Mouse (Mus musculus): Measurements from ENCODE around the gene Hmga1. TPM values are rescaled to one million over a fixed set of nuclear protein-coding genes. Genes with fewer than 3 reads are reported as not detected.

The Hmga1 gene
- polyA plus RNA-seq, 1 experiment from 2014 or later = 658 TPM

GRCm38 (mm10) chr17:27560926-27561480 is 4.7 kb downstream of the Hmga1 start:
- Histone ChIP-seq H3K4me1 (ENCODE audit: control insufficient read depth, insufficient read depth, low read length) (peaks cover 29% of the 10 kb centered on the region), H3K9ac (ENCODE audit: low read length) (no peak overlapping the region), H3K27ac (replicated peaks; ENCODE audit: low read depth, low read length) (no peak overlapping the region), H3K4me2 (ENCODE audit: low read depth, severe bottlenecking) (no peak overlapping the region), H3K9me3 (ENCODE audit: control insufficient read depth, low read length) (no peaks in the 10 kb centered on the region), H3K4me3 (ENCODE audit: low read depth, low read length) (no peak overlapping the region), H3K27me3 (ENCODE audit: control insufficient read depth, insufficient read depth, low read length) (no peaks in the 10 kb centered on the region), H3K36me3 (ENCODE audit: control insufficient read depth, insufficient read depth, low read length) (peaks cover 16% of the 10 kb centered on the region; the same call in 1 of the 2 replicates)
- 91% methylated on average over 13 of the region's 13 CpGs for WGBS
- ATAC-seq (ENCODE audit: insufficient number of reproducible peaks, low FRiP score, low TSS enrichment, low read depth) = no peak
- no peak for DNase-seq (ENCODE audit: low spot score)

DNA sequence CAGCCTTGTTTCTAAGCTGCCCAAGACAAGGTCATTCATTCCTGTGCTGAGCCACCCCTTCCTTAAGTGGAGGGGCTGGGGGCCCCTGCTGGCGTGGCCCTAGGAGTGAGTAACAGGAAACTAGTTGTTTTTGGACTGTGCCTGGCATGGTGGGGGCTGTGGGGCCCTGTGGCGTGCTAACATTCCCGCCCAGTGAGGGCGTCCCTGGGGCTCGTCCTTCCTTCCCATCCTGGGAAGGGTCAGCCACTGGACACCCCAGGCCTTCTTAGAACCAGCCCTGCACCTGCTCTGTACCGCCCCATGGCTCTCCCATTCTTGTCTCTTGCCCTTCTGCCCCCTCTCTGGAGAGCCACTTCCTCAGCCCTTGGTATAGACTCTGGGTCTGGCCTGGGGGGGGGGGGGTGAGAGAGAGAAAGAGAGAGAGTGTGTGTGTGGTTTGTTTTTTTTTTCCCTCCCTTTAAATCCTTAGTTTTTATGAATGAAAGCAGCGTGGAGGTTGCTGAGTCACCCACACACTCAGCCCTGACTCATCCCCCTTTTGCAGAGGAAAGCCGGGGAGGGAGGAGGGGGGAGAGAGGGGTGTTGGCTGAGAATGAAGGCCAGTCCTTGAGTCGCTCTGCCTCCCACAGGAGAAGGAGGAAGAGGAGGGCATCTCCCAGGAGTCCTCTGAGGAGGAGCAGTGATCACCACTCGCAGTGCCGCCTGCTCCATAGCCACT is 5.7 kb downstream of the Hmga1 start:
- Histone ChIP-seq H3K4me2 (ENCODE audit: low read depth, severe bottlenecking) (no peak overlapping the region), H3K9ac (ENCODE audit: low read length) (no peak overlapping the region), H3K4me1 (ENCODE audit: control insufficient read depth, insufficient read depth, low read length) (peaks cover 34% of the 10 kb centered on the region), H3K27me3 (ENCODE audit: control insufficient read depth, insufficient read depth, low read length) (no peaks in the 10 kb centered on the region), H3K4me3 (ENCODE audit: low read depth, low read length) (no peak overlapping the region), H3K36me3 (ENCODE audit: control insufficient read depth, insufficient read depth, low read length) (peaks cover 16% of the 10 kb centered on the region; the same call in 1 of the 2 replicates), H3K9me3 (ENCODE audit: control insufficient read depth, low read length) (no peaks in the 10 kb centered on the region), H3K27ac (replicated peaks; ENCODE audit: low read depth, low read length) (no peak overlapping the region)
- 69% methylated on average over 9 of the region's 11 CpGs for WGBS
- ATAC-seq (ENCODE audit: insufficient number of reproducible peaks, low FRiP score, low TSS enrichment, low read depth) (no peak), DNase-seq (ENCODE audit: low spot score) (no peak)

DNA sequence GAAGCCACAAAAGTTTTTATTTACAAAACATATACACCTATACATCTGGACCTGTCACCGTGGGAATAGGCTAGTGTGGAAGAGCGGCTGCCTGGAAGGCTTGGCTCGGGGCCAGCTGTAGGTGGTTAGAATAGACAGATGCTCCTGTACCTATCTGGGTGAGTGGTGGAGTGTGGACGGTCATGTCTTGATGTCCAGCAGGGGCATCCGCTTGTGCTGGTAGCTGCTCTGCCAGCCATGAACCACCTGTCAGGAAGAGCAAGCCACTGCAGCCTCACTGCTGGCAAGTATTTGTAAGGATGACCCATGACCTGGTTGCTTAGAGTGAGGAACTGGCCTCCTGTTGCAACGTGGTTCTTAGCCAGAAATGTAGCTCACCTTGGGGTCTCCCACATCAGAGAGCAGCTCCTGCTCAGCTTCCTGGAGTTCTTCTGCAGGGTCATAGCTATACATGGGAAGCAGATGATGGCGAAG is 7.5 kb downstream of the Hmga1 start:
- DNase-seq (ENCODE audit: low spot score) = no peak
- no peak overlapping the region for H3K9ac ChIP-seq (ENCODE audit: low read length)
- no peak for ATAC-seq (ENCODE audit: insufficient number of reproducible peaks, low FRiP score, low TSS enrichment, low read depth)
- H3K36me3 ChIP-seq (ENCODE audit: control insufficient read depth, insufficient read depth, low read length) = peaks cover 16% of the 10 kb centered on the region; the same call in 1 of the 2 replicates
- no peak overlapping the region for H3K4me3 ChIP-seq (ENCODE audit: low read depth, low read length)
- no peak overlapping the region for H3K27ac ChIP-seq (replicated peaks; ENCODE audit: low read depth, low read length)
- H3K4me1 ChIP-seq (ENCODE audit: control insufficient read depth, insufficient read depth, low read length) = peaks cover 29% of the 10 kb centered on the region
- 45% methylated on average over 7 of the region's 7 CpGs for WGBS
- no peaks in the 10 kb centered on the region for H3K27me3 ChIP-seq (ENCODE audit: control insufficient read depth, insufficient read depth, low read length)
- H3K9me3 ChIP-seq (ENCODE audit: control insufficient read depth, low read length) = no peaks in the 10 kb centered on the region
- peak overlapping the region; percentile 12; the same call in 1 of the 2 replicates for H3K4me2 ChIP-seq (ENCODE audit: low read depth, severe bottlenecking)

- H3K4me1 ChIP-seq (ENCODE audit: control insufficient read depth, insufficient read depth, low read length) = peaks cover 25% of the 10 kb centered on the region
Observed at GRCm38 (mm10) chr17:27564391-27565162, 8.3 kb downstream of the Hmga1 start.

DNA sequence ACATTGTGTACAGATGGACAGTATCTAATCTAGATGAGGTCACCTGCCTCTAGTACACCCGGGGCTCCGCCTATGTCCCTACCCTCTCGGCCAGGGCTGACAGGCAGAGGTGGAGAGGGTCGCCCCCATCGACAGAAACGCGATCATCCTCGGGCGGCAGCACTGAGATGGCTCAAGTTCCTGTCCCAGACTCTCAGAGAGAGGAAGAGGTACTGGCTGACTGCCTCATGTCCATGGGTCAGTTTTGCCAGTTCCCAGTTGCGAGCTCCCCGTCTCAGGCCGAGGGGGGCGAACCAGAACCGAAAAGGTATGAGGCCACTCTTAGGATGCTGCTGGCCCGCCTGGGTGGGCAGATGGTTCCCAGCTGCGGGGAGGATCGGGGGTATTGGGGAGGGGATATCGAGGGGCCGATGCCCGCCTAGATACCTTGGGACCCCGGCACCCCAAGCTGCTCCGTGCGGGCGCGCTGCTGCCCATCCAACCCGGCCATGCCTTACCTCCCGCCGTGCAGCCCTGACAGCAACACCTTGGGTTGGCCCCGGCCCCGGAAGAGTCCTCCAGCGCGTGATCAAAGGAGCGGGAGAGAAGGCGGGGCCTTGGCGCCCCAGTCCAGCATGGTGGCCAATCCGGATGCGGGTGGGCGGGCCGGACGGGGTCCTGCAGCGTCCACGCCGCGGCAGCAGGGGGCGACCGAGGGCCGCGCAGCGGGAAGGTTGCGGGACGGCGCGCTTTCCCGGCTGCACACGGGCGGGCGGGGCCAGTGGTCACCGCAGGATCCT is 9.1 kb downstream of the Hmga1 start, which contains the start of gene AI413582:
Gene AI413582 (minus strand): TSS at position 594 of the 779 bp plus-strand sequence.
- under 1% methylated on average over 51 of the region's 58 CpGs for WGBS
- peaks cover 20% of the 10 kb centered on the region for H3K4me1 ChIP-seq (ENCODE audit: control insufficient read depth, insufficient read depth, low read length)
- H3K36me3 ChIP-seq (ENCODE audit: control insufficient read depth, insufficient read depth, low read length) = peaks cover 13% of the 10 kb centered on the region; the same call in 1 of the 2 replicates
- H3K4me3 ChIP-seq (ENCODE audit: low read depth, low read length) = peak within 1 kb of the TSS; percentile 45
- H3K9me3 ChIP-seq (ENCODE audit: control insufficient read depth, low read length) = no peaks in the 10 kb centered on the region
- H3K27me3 ChIP-seq (ENCODE audit: control insufficient read depth, insufficient read depth, low read length) = no peaks in the 10 kb centered on the region
- DNase-seq (ENCODE audit: low spot score) (peak; percentile 98), ATAC-seq (ENCODE audit: insufficient number of reproducible peaks, low FRiP score, low TSS enrichment, low read depth) (peak; percentile 83)
- peak within 1 kb of the TSS; percentile 91 for H3K4me2 ChIP-seq (ENCODE audit: low read depth, severe bottlenecking)
- H3K27ac ChIP-seq (replicated peaks; ENCODE audit: low read depth, low read length) = no peak within 1 kb of the TSS; the same call in 1 of the 2 replicates
- peak within 1 kb of the TSS; percentile 65 for H3K9ac ChIP-seq (ENCODE audit: low read length)

More at GRCm38 (mm10) chr17:27564391-27565162, 8.3 kb downstream of the Hmga1 start:
- ATAC-seq (ENCODE audit: insufficient number of reproducible peaks, low FRiP score, low TSS enrichment, low read depth) (no peak), DNase-seq (ENCODE audit: low spot score) (peak; percentile 65)
- WGBS = 11% methylated on average over 20 of the region's 20 CpGs
- Histone ChIP-seq H3K9ac (ENCODE audit: low read length) (no peak overlapping the region), H3K4me3 (ENCODE audit: low read depth, low read length) (peak overlapping the region; percentile 45; the same call in 1 of the 2 replicates), H3K27ac (replicated peaks; ENCODE audit: low read depth, low read length) (peak overlapping the region; percentile 18; the same call in 1 of the 2 replicates), H3K9me3 (ENCODE audit: control insufficient read depth, low read length) (no peaks in the 10 kb centered on the region), H3K36me3 (ENCODE audit: control insufficient read depth, insufficient read depth, low read length) (peaks cover 16% of the 10 kb centered on the region; the same call in 1 of the 2 replicates), H3K4me2 (ENCODE audit: low read depth, severe bottlenecking) (peak overlapping the region; percentile 91), H3K27me3 (ENCODE audit: control insufficient read depth, insufficient read depth, low read length) (no peaks in the 10 kb centered on the region)

DNA sequence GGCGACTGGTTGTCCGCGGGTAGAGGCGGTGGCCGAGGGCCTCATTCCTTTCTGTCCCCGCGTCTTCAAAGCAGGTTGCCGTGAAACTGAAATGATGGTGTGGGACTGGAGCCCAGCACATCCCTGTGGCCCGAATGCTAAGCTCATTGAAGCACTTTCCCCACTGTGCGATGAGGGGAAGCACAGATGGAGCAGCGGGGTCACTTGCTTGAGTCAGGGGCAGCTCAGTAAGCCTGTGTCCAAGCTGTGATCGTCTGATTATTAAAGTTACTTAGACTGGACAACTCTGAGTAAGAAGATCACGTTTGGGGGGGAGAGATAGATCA is 9.6 kb downstream of the Hmga1 start:
- Histone ChIP-seq H3K27ac (replicated peaks; ENCODE audit: low read depth, low read length) (no peak overlapping the region), H3K4me3 (ENCODE audit: low read depth, low read length) (peak overlapping the region; percentile 45), H3K27me3 (ENCODE audit: control insufficient read depth, insufficient read depth, low read length) (no peaks in the 10 kb centered on the region), H3K4me2 (ENCODE audit: low read depth, severe bottlenecking) (peak overlapping the region; percentile 91), H3K4me1 (ENCODE audit: control insufficient read depth, insufficient read depth, low read length) (peaks cover 20% of the 10 kb centered on the region), H3K9ac (ENCODE audit: low read length) (peak overlapping the region; percentile 65), H3K36me3 (ENCODE audit: control insufficient read depth, insufficient read depth, low read length) (peaks cover 13% of the 10 kb centered on the region; the same call in 1 of the 2 replicates), H3K9me3 (ENCODE audit: control insufficient read depth, low read length) (no peaks in the 10 kb centered on the region)
- under 1% methylated on average over 13 of the region's 13 CpGs for WGBS
- ATAC-seq (ENCODE audit: insufficient number of reproducible peaks, low FRiP score, low TSS enrichment, low read depth) = peak; percentile 22; the same call in 1 of the 2 replicates
- no peak for DNase-seq (ENCODE audit: low spot score)

DNA sequence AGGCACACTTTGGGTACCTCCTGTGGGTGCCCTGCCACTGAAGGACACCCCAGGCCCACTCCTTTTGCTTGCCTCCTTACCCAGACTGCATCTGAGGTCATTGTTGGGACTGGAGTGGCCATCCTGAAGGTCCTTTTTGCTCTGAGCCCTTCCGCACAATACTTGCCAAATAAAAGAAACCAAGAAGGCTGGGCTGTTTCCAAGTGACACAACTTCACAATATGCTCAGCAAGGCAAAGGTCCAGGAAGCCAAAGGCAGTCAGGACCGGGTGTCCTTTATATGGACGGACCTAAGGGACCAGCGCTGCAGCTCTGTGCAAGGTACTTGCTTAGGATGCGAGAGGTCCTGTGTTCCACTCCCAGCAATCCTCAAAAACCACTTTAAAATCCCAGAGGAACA is 11.9 kb downstream of the Hmga1 start:
- H3K27me3 ChIP-seq (ENCODE audit: control insufficient read depth, insufficient read depth, low read length) = no peaks in the 10 kb centered on the region
- ATAC-seq (ENCODE audit: insufficient number of reproducible peaks, low FRiP score, low TSS enrichment, low read depth) = no peak
- no peak overlapping the region for H3K9ac ChIP-seq (ENCODE audit: low read length)
- peaks cover 3% of the 10 kb centered on the region; the same call in 1 of the 2 replicates for H3K36me3 ChIP-seq (ENCODE audit: control insufficient read depth, insufficient read depth, low read length)
- DNase-seq (ENCODE audit: low spot score) = no peak
- WGBS = 87% methylated on average over 5 of the region's 5 CpGs
- H3K4me3 ChIP-seq (ENCODE audit: low read depth, low read length) = no peak overlapping the region
- H3K4me2 ChIP-seq (ENCODE audit: low read depth, severe bottlenecking) = no peak overlapping the region
- H3K4me1 ChIP-seq (ENCODE audit: control insufficient read depth, insufficient read depth, low read length) = peaks cover 15% of the 10 kb centered on the region
- no peak overlapping the region for H3K27ac ChIP-seq (replicated peaks; ENCODE audit: low read depth, low read length)
- H3K9me3 ChIP-seq (ENCODE audit: control insufficient read depth, low read length) = no peaks in the 10 kb centered on the region

Data from limb, embryonic 11.5 days (tissue).